Mouse (Mus musculus) MEL (cell line): Measurements from ENCODE around the gene Slc12a1. TPM values are rescaled to one million over a fixed set of nuclear protein-coding genes. Genes with fewer than 3 reads are reported as not detected.

Experiments used
- DNase-seq: peaks from one replicate; pipeline ENCODE4 v3.0.0; 2011; ENCODE audit warnings: low read depth, low spot score
- H3K27ac ChIP-seq: 2 replicates; pipeline ENCODE4 v1.5.1; 2012; ENCODE audit warnings: low read depth, mild to moderate bottlenecking, control low read depth, low read length, moderate library complexity; ENCODE audit not compliant: control insufficient read depth
- H3K27me3 ChIP-seq, 2 experiments: fragments of 150-350 bp in 1 of 2; sonication (generic) in 1 of 2; 2 replicates each; pipeline ENCODE4 v1.6.1; 2012; ENCODE audit warnings: low read length in 2 of 2, mild to moderate bottlenecking in 2 of 2, improper control_type of control experiment in 1 of 2, moderate library complexity in 1 of 2; ENCODE audit not compliant: insufficient read depth in 2 of 2, control insufficient read depth in 1 of 2
- H3K36me3 ChIP-seq, 2 experiments: 2 replicates each; pipeline ENCODE4 v1.6.1; 2012 to 2014; ENCODE audit warnings: low read length in 2 of 2, improper control_type of control experiment in 1 of 2, inconsistent platforms in 1 of 2, mild to moderate bottlenecking in 1 of 2; ENCODE audit not compliant: insufficient read depth in 2 of 2, control insufficient read depth in 1 of 2
- H3K4me1 ChIP-seq, 2 experiments: fragments of 150-350 bp in 1 of 2; sonication (generic) in 1 of 2; 2 replicates each; pipeline ENCODE4 v1.6.1; 2012; ENCODE audit warnings: low read length in 2 of 2, improper control_type of control experiment in 1 of 2, mild to moderate bottlenecking in 1 of 2; ENCODE audit not compliant: insufficient read depth in 2 of 2, control insufficient read depth in 1 of 2
- H3K4me3 ChIP-seq, 2 experiments: fragments of 150-350 bp in 1 of 2; sonication (generic) in 1 of 2; 2 replicates each; pipeline ENCODE4 v1.5.1; 2012; ENCODE audit warnings: low read depth in 2 of 2, low read length in 2 of 2, mild to moderate bottlenecking in 2 of 2, moderate library complexity in 2 of 2, control low read depth in 1 of 2, improper control_type of control experiment in 1 of 2; ENCODE audit not compliant: control insufficient read depth in 1 of 2, insufficient read depth in 1 of 2
- H3K79me2 ChIP-seq: 2 replicates; pipeline ENCODE4 v1.6.1; 2012; ENCODE audit warnings: mild to moderate bottlenecking, low read length, moderate library complexity; ENCODE audit not compliant: control insufficient read depth, poor library complexity, insufficient read depth
- H3K9ac ChIP-seq: 2 replicates; pipeline ENCODE4 v1.6.1; 2012; ENCODE audit warnings: low read depth, mild to moderate bottlenecking, control low read depth, low read length, moderate library complexity; ENCODE audit not compliant: control insufficient read depth, poor library complexity, severe bottlenecking
- H3K9me3 ChIP-seq: fragments of 150-350 bp; sonication (generic); replicated peaks from 2 replicates; pipeline ENCODE4 v1.6.1; 2012; ENCODE audit warnings: mild to moderate bottlenecking, low read length, improper control_type of control experiment, moderate library complexity; ENCODE audit not compliant: insufficient read depth
- CTCF ChIP-seq, 3 experiments: IDR thresholded peaks in 2 of 3; conservative IDR thresholded peaks in 1 of 3; 2 replicates each; pipeline ENCODE4 v1.5.1; 2011 to 2012; ENCODE audit warnings: low read length in 3 of 3, low read depth in 2 of 3, mild to moderate bottlenecking in 2 of 3, improper control_type of control experiment in 1 of 3, inconsistent platforms in 1 of 3, mixed read lengths in 1 of 3, moderate library complexity in 1 of 3; ENCODE audit not compliant: control insufficient read depth in 1 of 3, insufficient read depth in 1 of 3, poor library complexity in 1 of 3, severe bottlenecking in 1 of 3
- EP300 ChIP-seq, 2 experiments: IDR thresholded peaks; 2 replicates each; pipeline ENCODE4 v1.6.1; 2011; ENCODE audit warnings: improper control_type of control experiment in 2 of 2, low read length in 2 of 2, low read depth in 1 of 2, mild to moderate bottlenecking in 1 of 2
- ETS1 ChIP-seq: IDR thresholded peaks from 2 replicates; pipeline ENCODE4 v1.6.1; 2012; ENCODE audit warnings: low read depth, mild to moderate bottlenecking, inconsistent platforms, low read length, improper control_type of control experiment, moderate library complexity
- GATA1 ChIP-seq: IDR thresholded peaks from 2 replicates; pipeline ENCODE4 v1.6.1; 2011; ENCODE audit warnings: low read depth, low read length, improper control_type of control experiment
- HCFC1 ChIP-seq: IDR thresholded peaks from 2 replicates; pipeline ENCODE4 v1.6.1; 2012; ENCODE audit warnings: low read depth, mild to moderate bottlenecking, inconsistent platforms, low read length, improper control_type of control experiment, moderate library complexity
- KAT2A ChIP-seq: conservative IDR thresholded peaks from 2 replicates; pipeline ENCODE4 v1.6.1; 2012; ENCODE audit warnings: low read depth, low read length, improper control_type of control experiment, inconsistent platforms
- MAX ChIP-seq: IDR thresholded peaks from 2 replicates; pipeline ENCODE4 v1.6.1; 2011; ENCODE audit warnings: low read length, improper control_type of control experiment
- MAZ ChIP-seq: IDR thresholded peaks from 2 replicates; pipeline ENCODE4 v1.6.1; 2012; ENCODE audit warnings: low read depth, mild to moderate bottlenecking, inconsistent platforms, low read length, improper control_type of control experiment
- MEF2A ChIP-seq: IDR thresholded peaks from 2 replicates; pipeline ENCODE4 v1.6.1; 2014; ENCODE audit warnings: low read depth, mild to moderate bottlenecking, inconsistent platforms, low read length, improper control_type of control experiment; ENCODE audit not compliant: poor library complexity, insufficient replicate concordance, severe bottlenecking; ENCODE audit errors: extremely low read depth
- MYC ChIP-seq: IDR thresholded peaks from 2 replicates; pipeline ENCODE4 v1.6.1; 2011; ENCODE audit warnings: low read depth, mild to moderate bottlenecking, low read length, improper control_type of control experiment, moderate library complexity
- POLR2A ChIP-seq, 2 experiments: IDR thresholded peaks; 2 replicates each; pipeline ENCODE4 v1.6.1; 2011 to 2012; ENCODE audit warnings: low read length in 2 of 2, mild to moderate bottlenecking in 2 of 2, control low read depth in 1 of 2, improper control_type of control experiment in 1 of 2, low read depth in 1 of 2, moderate library complexity in 1 of 2; ENCODE audit not compliant: control insufficient read depth in 1 of 2, insufficient read depth in 1 of 2, poor library complexity in 1 of 2
- POLR2AphosphoS2 ChIP-seq: IDR thresholded peaks from 2 replicates; pipeline ENCODE4 v1.6.1; 2011; ENCODE audit warnings: low read length, improper control_type of control experiment
- POLR2AphosphoS5 ChIP-seq: IDR thresholded peaks from 2 replicates; pipeline ENCODE4 v1.6.1; 2012; ENCODE audit warnings: low read depth, borderline replicate concordance, mild to moderate bottlenecking, inconsistent platforms, low read length, moderate library complexity, mixed read lengths
- RAD21 ChIP-seq: IDR thresholded peaks from 2 replicates; pipeline ENCODE4 v1.6.1; 2011; ENCODE audit warnings: mild to moderate bottlenecking, low read depth, low read length, improper control_type of control experiment
- RCOR1 ChIP-seq: IDR thresholded peaks from 2 replicates; pipeline ENCODE4 v1.6.1; 2012; ENCODE audit warnings: low read depth, mild to moderate bottlenecking, inconsistent platforms, low read length, improper control_type of control experiment
- SIN3A ChIP-seq: IDR thresholded peaks from 2 replicates; pipeline ENCODE4 v1.6.1; 2012; ENCODE audit warnings: low read length, improper control_type of control experiment, inconsistent platforms
- SMC3 ChIP-seq: IDR thresholded peaks from 2 replicates; pipeline ENCODE4 v1.6.1; 2011; ENCODE audit warnings: low read depth, low read length, improper control_type of control experiment
- TAL1 ChIP-seq: IDR thresholded peaks from 2 replicates; pipeline ENCODE4 v1.6.1; 2012; ENCODE audit warnings: mild to moderate bottlenecking, inconsistent platforms, low read length, moderate library complexity, mixed read lengths
- UBTF ChIP-seq: IDR thresholded peaks from 2 replicates; pipeline ENCODE4 v1.6.1; 2012; ENCODE audit warnings: low read depth, mild to moderate bottlenecking, inconsistent platforms, low read length, improper control_type of control experiment, moderate library complexity, borderline replicate concordance; ENCODE audit not compliant: insufficient read depth
- USF2 ChIP-seq, 2 experiments: IDR thresholded peaks; 2 replicates each; pipeline ENCODE4 v1.6.1; 2011 to 2012; ENCODE audit warnings: improper control_type of control experiment in 2 of 2, low read length in 2 of 2, borderline replicate concordance in 1 of 2, inconsistent platforms in 1 of 2, low read depth in 1 of 2, mild to moderate bottlenecking in 1 of 2; ENCODE audit not compliant: insufficient read depth in 1 of 2
- ZC3H11A ChIP-seq: IDR thresholded peaks from 2 replicates; pipeline ENCODE4 v1.6.1; 2012; ENCODE audit warnings: low read depth, mild to moderate bottlenecking, inconsistent platforms, low read length, improper control_type of control experiment
- ZKSCAN1 ChIP-seq: IDR thresholded peaks from 2 replicates; pipeline ENCODE4 v1.6.1; 2012; ENCODE audit warnings: low read depth, mild to moderate bottlenecking, inconsistent platforms, low read length, improper control_type of control experiment, moderate library complexity
- ZMIZ1 ChIP-seq: IDR thresholded peaks from 2 replicates; pipeline ENCODE4 v1.6.1; 2012; ENCODE audit warnings: low read depth, mild to moderate bottlenecking, inconsistent platforms, low read length, improper control_type of control experiment, moderate library complexity
- ZNF384 ChIP-seq: IDR thresholded peaks from 2 replicates; pipeline ENCODE4 v1.6.1; 2012; ENCODE audit warnings: low read depth, mild to moderate bottlenecking, inconsistent platforms, low read length, improper control_type of control experiment
- polyA plus RNA-seq, 2 experiments: library from polyadenylated mRNA; stranded (reverse) in 1 of 2; unstranded in 1 of 2; fragments of >175 nt in 1 of 2; fragments of >200 nt in 1 of 2; gene quantifications; 2 replicates each; pipeline versions ENCODE4 v1.2.1 to v1.2.4; 2012; ENCODE audit warnings: low replicate concordance in 2 of 2, low read depth in 1 of 2; ENCODE audit not compliant: insufficient read length in 2 of 2, insufficient read depth in 1 of 2, missing spikeins in 1 of 2
- total RNA-seq: library from RNA; depleted of rRNA; stranded (reverse); fragments of 300-350 nt; gene quantifications from 2 replicates; pipeline ENCODE4 v1.2.3, GENCODE M21; 2012

The Slc12a1 gene
- total and polyA plus RNA-seq, 3 experiments = not detected

GRCm38 (mm10) chr2:125252275-125252674 lies 100.0 kb downstream of the Slc12a1 start:
- Histone ChIP-seq H3K79me2 (peaks cover 58% of the 10 kb centered on the region), H3K27me3 (no peaks in the 10 kb centered on the region), H3K4me3 (no peak overlapping the region), H3K27ac (no peak overlapping the region), H3K9me3 (no peaks in the 10 kb centered on the region), H3K9ac (no peak overlapping the region), H3K36me3 (peaks cover 42 to 51% of the 10 kb centered on the region in 2 experiments), H3K4me1 (peaks cover 0 to 14% of the 10 kb centered on the region in 2 experiments; a peak in 2 of 4 replicates)
- TF ChIP-seq USF2 (IDR thresholded peaks at IDR 0.05; ENCODE audit: borderline replicate concordance in 1 of 2, insufficient read depth in 1 of 2, low read depth in 1 of 2, low read length in 2 of 2) (no peak), HCFC1 (no peak), ZMIZ1 (no peak), MYC (0 out of 2 replicates have a peak, but pooled peaks have one; percentile 18), MAX (no peak), ZNF384 (no peak), MAZ (0 out of 2 replicates have a peak, but pooled peaks have one; percentile 39), TAL1 (no peak), MEF2A (no peak), UBTF (no peak), RCOR1 (no peak), SIN3A (peak; percentile 40), ETS1 (no peak), ZKSCAN1 (no peak), GATA1 (0 out of 2 replicates have a peak, but pooled peaks have one; percentile 15), RAD21 (no peak), ZC3H11A (no peak), POLR2A (IDR thresholded peaks at IDR 0.05; ENCODE audit: control insufficient read depth in 1 of 2, insufficient read depth in 1 of 2, low read depth in 1 of 2, low read length in 2 of 2, poor library complexity in 1 of 2) (0 out of 4 replicates have a peak, but pooled peaks of 1 of the 2 experiments have one; percentile 37), POLR2AphosphoS2 (no peak), POLR2AphosphoS5 (no peak), SMC3 (peak; percentile 23), EP300 (IDR thresholded peaks at IDR 0.05; ENCODE audit: low read depth in 1 of 2, low read length in 2 of 2) (no peak), KAT2A (no peak), CTCF (IDR thresholded peaks at IDR 0.05 in 2 of 3, conservative IDR thresholded peaks at IDR 0.05 in 1 of 3; ENCODE audit: control insufficient read depth in 1 of 3, insufficient read depth in 1 of 3, low read depth in 2 of 3, low read length in 3 of 3, poor library complexity in 1 of 3, severe bottlenecking in 1 of 3) (peak; percentile 43 to 64 (median 51); a peak in 5 of 6 replicates)
- DNase-seq = peak; percentile 71
